Mouse (Mus musculus) G1E (cell line): ENCODE results near the gene Phf7. TPM values are rescaled to one million over a fixed set of nuclear protein-coding genes. Genes with fewer than 3 reads are reported as not detected.

Experiments used
- ATAC-seq: 2 replicates; pipeline ENCODE4 v1.8.0; 2016; ENCODE audit warnings: mild to moderate bottlenecking; ENCODE audit not compliant: insufficient number of reproducible peaks, poor library complexity, low FRiP score, severe bottlenecking; ENCODE audit errors: extremely low read depth
- DNase-seq: peaks from one replicate; pipeline ENCODE4 v3.0.0; 2012; ENCODE audit warnings: low spot score
- H3K27me3 ChIP-seq: 2 replicates; pipeline ENCODE4 v1.6.1; 2012; ENCODE audit warnings: mild to moderate bottlenecking, low read length, inconsistent platforms; ENCODE audit not compliant: insufficient read depth
- H3K36me3 ChIP-seq: replicated peaks from 2 replicates; pipeline ENCODE3; 2012; ENCODE audit warnings: mild to moderate bottlenecking, inconsistent platforms
- H3K4me1 ChIP-seq: 2 replicates; pipeline ENCODE4 v1.6.1; 2012; ENCODE audit warnings: low read depth, low read length, inconsistent platforms, mixed read lengths; ENCODE audit not compliant: insufficient read depth
- H3K4me3 ChIP-seq: 2 replicates; pipeline ENCODE4 v1.5.1; 2012; ENCODE audit warnings: low read depth, mild to moderate bottlenecking, inconsistent platforms, low read length, moderate library complexity, mixed read lengths
- H3K9me3 ChIP-seq: replicated peaks from 2 replicates; pipeline ENCODE4 v1.6.1; 2012; ENCODE audit warnings: inconsistent platforms
- CTCF ChIP-seq: IDR thresholded peaks from 2 replicates; pipeline ENCODE4 v1.5.1; 2012; ENCODE audit warnings: low read depth, low read length, inconsistent platforms, mixed read lengths
- GATA1 ChIP-seq: IDR thresholded peaks from 2 replicates; pipeline ENCODE4 v1.6.1; 2012; ENCODE audit warnings: borderline replicate concordance, low read length, inconsistent platforms, mixed read lengths
- GATA2 ChIP-seq: IDR thresholded peaks from 2 replicates; pipeline ENCODE4 v1.6.1; 2012; ENCODE audit warnings: low read depth, low read length, inconsistent platforms, borderline replicate concordance
- POLR2AphosphoS5 ChIP-seq: IDR thresholded peaks from 2 replicates; pipeline ENCODE4 v1.6.1; 2012; ENCODE audit warnings: low read depth, low read length, inconsistent platforms; ENCODE audit not compliant: insufficient replicate concordance
- TAL1 ChIP-seq: conservative IDR thresholded peaks from 2 replicates; pipeline ENCODE4 v1.6.1; 2012; ENCODE audit warnings: low read depth, low read length, inconsistent platforms, mixed read lengths
- polyA plus RNA-seq: library from polyadenylated mRNA; stranded (reverse); fragments of >175 nt; gene quantifications from 2 replicates; pipeline ENCODE4 v1.2.3, GENCODE M21; 2012
- total RNA-seq, 2 experiments: library from RNA; stranded (forward) in 1 of 2; stranded (reverse) in 1 of 2; fragments of 200-1000 nt in 1 of 2; fragments of >200 nt in 1 of 2; fragmentation: Nextera tagmentation in 1 of 2; gene quantifications; 2 replicates each; pipeline ENCODE4 v1.2.3; 2014 to 2017

The Phf7 gene
- total and polyA plus RNA-seq, 3 experiments: 1.9 to 11.7 (median 5.8) TPM

DNA sequence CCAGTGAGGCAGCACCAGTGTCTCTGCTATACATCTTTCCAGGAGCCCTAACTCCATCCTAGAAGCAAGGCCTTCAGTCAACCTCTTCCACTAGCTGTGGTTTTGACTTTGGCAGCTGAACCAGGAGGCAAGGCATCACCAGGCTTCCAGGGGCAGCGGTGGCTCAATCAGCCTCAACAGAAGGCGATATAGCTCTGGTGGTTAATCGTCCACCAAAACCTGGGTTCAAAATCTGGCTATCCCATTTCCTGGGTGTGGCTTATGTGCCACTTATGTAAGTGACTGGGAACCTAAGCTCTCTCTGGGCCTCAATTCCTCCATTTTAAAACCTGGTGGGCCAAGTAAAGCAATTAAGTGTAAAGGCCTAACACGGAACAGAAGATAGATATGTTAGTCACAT lies 46.3 kb downstream of the Phf7 start:
- DNase-seq (no peak), ATAC-seq (no peak)
- Histone ChIP-seq H3K4me3 (peak overlapping the region; percentile 81; the same call in 1 of the 2 replicates), H3K4me1 (peaks cover 52% of the 10 kb centered on the region), H3K9me3 (no peaks in the 10 kb centered on the region), H3K36me3 (peaks cover 54% of the 10 kb centered on the region), H3K27me3 (peaks cover 10% of the 10 kb centered on the region)
- TF ChIP-seq GATA2: no peak

DNA sequence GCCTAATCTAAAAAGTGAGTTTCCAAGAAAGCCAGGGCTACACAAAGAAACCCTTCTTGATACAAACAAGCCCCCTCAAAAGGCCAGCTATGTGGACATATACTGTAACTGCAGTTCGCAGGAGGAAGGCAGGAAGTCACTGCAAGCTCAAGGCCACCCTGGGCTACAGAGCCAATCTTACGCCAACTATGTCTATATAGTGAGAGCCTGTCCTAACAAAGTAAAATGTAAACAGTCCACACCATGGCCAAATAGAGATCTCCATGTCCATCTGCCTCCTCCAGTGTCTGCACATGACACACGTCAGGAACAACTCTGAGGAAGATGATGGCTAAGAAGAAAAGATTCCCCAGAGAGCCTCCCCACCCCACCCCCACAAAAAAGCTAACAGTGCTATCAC lies 51.1 kb downstream of the Phf7 start:
- Histone ChIP-seq H3K4me3 (no peak overlapping the region), H3K4me1 (peaks cover 59% of the 10 kb centered on the region), H3K9me3 (no peaks in the 10 kb centered on the region), H3K36me3 (peaks cover 94% of the 10 kb centered on the region), H3K27me3 (no peaks in the 10 kb centered on the region)
- DNase-seq (no peak), ATAC-seq (no peak)
- TF ChIP-seq GATA1 (no peak), GATA2 (no peak), POLR2AphosphoS5 (no peak), TAL1 (no peak), CTCF (no peak)

DNA sequence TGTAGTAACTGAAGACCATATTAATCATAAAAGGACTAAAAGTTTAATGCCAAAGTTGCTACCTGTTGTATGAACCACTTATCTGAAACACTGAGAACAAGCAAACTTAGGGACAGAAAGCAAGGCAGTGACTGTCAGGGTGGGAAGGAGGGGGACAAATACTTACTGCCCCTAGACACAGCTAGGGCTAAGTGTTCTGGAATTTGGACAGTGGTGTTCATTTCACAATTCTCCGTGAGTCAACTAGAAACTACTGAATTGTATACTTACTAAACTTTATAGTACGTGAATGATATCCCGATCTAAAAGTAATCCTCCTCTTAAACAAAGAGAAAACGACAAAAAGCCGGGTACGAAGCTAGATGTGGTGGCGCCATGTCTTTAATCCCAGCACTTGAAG lies 51.5 kb downstream of the Phf7 start:
- Histone ChIP-seq H3K9me3 (no peaks in the 10 kb centered on the region), H3K27me3 (no peaks in the 10 kb centered on the region), H3K4me1 (peaks cover 58% of the 10 kb centered on the region), H3K36me3 (peaks cover 94% of the 10 kb centered on the region), H3K4me3 (no peak overlapping the region)
- DNase-seq: no peak
- TF ChIP-seq CTCF: no peak
- ATAC-seq: no peak

DNA sequence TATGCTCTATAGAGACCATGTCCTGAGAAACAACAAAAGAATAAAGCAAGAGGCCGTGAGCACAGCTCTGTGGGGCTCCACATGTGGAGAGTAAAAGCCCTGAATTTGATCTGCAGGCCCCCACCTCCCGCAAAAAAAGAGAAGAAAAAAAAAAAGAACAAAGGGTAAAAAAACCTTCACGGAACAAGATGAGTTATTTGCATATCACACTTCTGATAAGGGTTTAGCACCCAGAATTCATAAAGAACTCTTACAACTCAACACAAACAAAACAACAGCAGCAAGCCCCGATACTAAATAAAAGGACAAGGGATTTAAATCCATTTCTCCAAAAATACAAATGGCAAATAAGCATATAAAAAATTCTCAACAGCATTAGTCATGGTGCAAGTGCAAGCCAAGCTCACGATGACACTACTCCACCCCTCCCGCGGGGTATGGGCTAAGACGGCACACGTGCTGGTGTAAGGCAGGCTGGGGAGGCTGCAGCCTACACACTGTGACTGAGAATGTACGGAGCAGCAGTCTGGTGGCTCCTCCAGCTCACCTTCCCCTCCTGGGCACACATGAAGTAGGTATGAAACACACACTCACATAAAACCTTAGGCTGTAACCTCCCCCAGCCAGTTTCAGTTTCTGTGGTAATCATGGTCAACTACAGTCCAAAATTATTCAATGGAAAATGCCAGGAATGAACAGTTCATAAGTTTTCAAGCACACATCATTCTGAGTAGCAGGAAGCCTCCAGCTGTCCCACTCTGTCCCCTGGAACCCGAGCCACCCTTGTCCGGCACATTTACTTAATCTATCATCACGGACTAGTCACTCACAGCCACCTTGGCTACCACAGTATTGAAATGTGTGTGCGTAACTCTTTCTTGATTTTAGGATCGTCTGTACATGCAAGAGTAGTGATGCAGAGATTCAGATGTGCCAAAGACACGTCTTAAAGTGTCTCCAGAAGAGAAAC lies 53.3 kb downstream of the Phf7 start:
- H3K4me1 ChIP-seq: peaks cover 48% of the 10 kb centered on the region
- DNase-seq (no peak), ATAC-seq (peak; percentile 73)

DNA sequence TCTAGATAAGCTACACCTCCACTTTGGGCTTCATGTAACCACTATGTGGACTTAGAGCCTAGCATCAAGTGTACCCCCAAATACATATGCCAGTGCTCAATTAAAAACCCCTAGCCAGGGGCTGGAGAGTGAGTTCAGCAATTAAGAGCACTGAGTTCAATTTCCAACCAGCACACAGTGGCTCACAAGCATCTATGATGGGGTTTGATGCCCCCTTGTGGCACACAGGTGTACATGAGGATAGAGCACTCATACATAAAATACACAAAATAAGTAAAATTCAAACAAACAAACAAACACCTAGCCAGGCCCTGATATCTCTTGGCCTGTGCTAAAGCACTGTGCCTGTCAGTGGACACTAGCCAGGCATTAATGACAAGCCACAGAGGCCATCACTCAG lies 55.1 kb downstream of the Phf7 start:
- DNase-seq (no peak), ATAC-seq (0 out of 2 replicates have a peak, but pooled peaks have one; percentile 15)
- peaks cover 40% of the 10 kb centered on the region for H3K4me1 ChIP-seq
- no peaks in the 10 kb centered on the region for H3K27me3 ChIP-seq
- H3K36me3 ChIP-seq: peaks cover 92% of the 10 kb centered on the region
- TF ChIP-seq POLR2AphosphoS5 (no peak), CTCF (peak; percentile 41)
- H3K4me3 ChIP-seq: no peak overlapping the region
- no peaks in the 10 kb centered on the region for H3K9me3 ChIP-seq

More for the DNA sequence above, 53.3 kb downstream of the Phf7 start:
- TF ChIP-seq GATA2: no peak
- no peak for TF ChIP-seq POLR2AphosphoS5
- TF ChIP-seq CTCF: no peak
- TF ChIP-seq TAL1: no peak
- no peak for TF ChIP-seq GATA1
- H3K9me3 ChIP-seq: no peaks in the 10 kb centered on the region
- H3K4me3 ChIP-seq: peak overlapping the region; percentile 34; the same call in 1 of the 2 replicates
- H3K36me3 ChIP-seq: peaks cover 92% of the 10 kb centered on the region
- no peaks in the 10 kb centered on the region for H3K27me3 ChIP-seq

DNA sequence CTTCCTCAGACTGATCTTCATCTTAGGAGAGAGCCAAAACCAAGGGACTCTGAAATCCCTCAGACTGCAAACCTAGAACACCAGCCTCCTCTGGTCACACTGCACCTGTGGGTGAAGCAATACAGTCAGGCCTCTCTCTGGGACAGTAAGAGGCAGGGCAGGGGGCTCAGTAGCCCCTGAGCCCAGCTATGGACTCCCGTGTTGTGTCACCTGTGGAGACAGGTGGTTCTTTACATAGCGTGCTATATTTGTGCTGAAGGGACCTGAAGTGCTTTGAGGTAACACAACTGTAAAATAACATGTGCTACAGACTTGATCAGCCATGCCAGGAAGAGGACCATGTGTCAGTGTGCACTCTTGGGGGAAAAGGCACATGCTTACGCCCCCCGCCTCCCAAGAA lies 55.6 kb downstream of the Phf7 start:
- H3K36me3 ChIP-seq: peaks cover 92% of the 10 kb centered on the region
- no peak for DNase-seq
- H3K27me3 ChIP-seq: no peaks in the 10 kb centered on the region
- no peaks in the 10 kb centered on the region for H3K9me3 ChIP-seq
- no peak for ATAC-seq
- TF ChIP-seq GATA2 (no peak), GATA1 (no peak), TAL1 (no peak), POLR2AphosphoS5 (no peak), CTCF (no peak)
- H3K4me1 ChIP-seq: peaks cover 38% of the 10 kb centered on the region
- no peak overlapping the region for H3K4me3 ChIP-seq
